Mouse (Mus musculus) left cerebral cortex, postnatal 10 days (tissue): ENCODE results near the gene Hmcn1. TPM values are rescaled to one million over a fixed set of nuclear protein-coding genes. Genes with fewer than 3 reads are reported as not detected.

Experiments used
- DNase-seq, 2 experiments: peaks; one replicate each; pipeline ENCODE4 v3.0.0; 2021 to 2022; ENCODE audit warnings: low spot score in 2 of 2, mixed read lengths in 1 of 2; ENCODE audit errors: extremely low spot score in 1 of 2
- intact Hi-C: fragments of 180-260 bp; cut with DNase I; formaldehyde crosslinking; loops from one replicate; pipeline ENCODE4 v1.15.1; 2025
- total RNA-seq, 2 experiments: library from RNA; stranded (reverse); gene quantifications; 2 replicates each; pipeline ENCODE4 v1.2.3; 2021

Hmcn1 gene
- total RNA-seq, 2 experiments from 2014 or later, result 6.2 to 7.2 TPM

- no peak for DNase-seq
- intact Hi-C loops, result loop anchor here (5.0 kb wide), 1 partner anchor 51 kb away; no protein-coding TSS in a partner anchor
Measured at GRCm38 (mm10) chr1:150593614-150594013, 399.6 kb downstream of the Hmcn1 start.

- intact Hi-C loops, result loop anchor here (5.0 kb wide), 1 partner anchor 49 kb away; no protein-coding TSS in a partner anchor
- DNase-seq, result peak; percentile 29 to 30
Measured at GRCm38 (mm10) chr1:150591253-150591652, 402.0 kb downstream of the Hmcn1 start.

GRCm38 (mm10) chr1:150587410-150587809, 405.8 kb downstream of the Hmcn1 start:
- no peak for DNase-seq
- intact Hi-C loops, result no loop called here

- intact Hi-C loops, result no loop called here
- no peak for DNase-seq
Measured at GRCm38 (mm10) chr1:150584477-150584876, 408.8 kb downstream of the Hmcn1 start.

GRCm38 (mm10) chr1:150583734-150584133, 409.5 kb downstream of the Hmcn1 start:
- intact Hi-C loops, result no loop called here
- DNase-seq, result peak; percentile 16 to 25

GRCm38 (mm10) chr1:150580561-150580960, 412.7 kb downstream of the Hmcn1 start:
- intact Hi-C loops, result no loop called here
- DNase-seq, result no peak

- DNase-seq, result no peak
- intact Hi-C loops, result no loop called here
Measured at GRCm38 (mm10) chr1:150573407-150573806, 419.8 kb downstream of the Hmcn1 start.

- DNase-seq, result no peak
- intact Hi-C loops, result no loop called here
Measured at GRCm38 (mm10) chr1:150570562-150571156, 422.6 kb downstream of the Hmcn1 start.

- DNase-seq, result no peak
- intact Hi-C loops, result no loop called here
Measured at GRCm38 (mm10) chr1:150569820-150570543, 423.3 kb downstream of the Hmcn1 start.

- intact Hi-C loops, result no loop called here
Measured at GRCm38 (mm10) chr1:150566287-150566686, 426.9 kb downstream of the Hmcn1 start.

GRCm38 (mm10) chr1:150556621-150557020, 436.6 kb downstream of the Hmcn1 start:
- no peak for DNase-seq
- intact Hi-C loops, result no loop called here

More at GRCm38 (mm10) chr1:150566287-150566686, 426.9 kb downstream of the Hmcn1 start:
- no peak for DNase-seq

GRCm38 (mm10) chr1:150551390-150551789, 441.8 kb downstream of the Hmcn1 start:
- DNase-seq, result no peak
- intact Hi-C loops, result no loop called here

- intact Hi-C loops, result no loop called here
- no peak for DNase-seq
Measured at GRCm38 (mm10) chr1:150546463-150546862, 446.8 kb downstream of the Hmcn1 start.

GRCm38 (mm10) chr1:150540267-150540666, 453.0 kb downstream of the Hmcn1 start:
- DNase-seq, result peak; percentile 14 to 31
- intact Hi-C loops, result loop anchor here (1.0 to 5.0 kb wide), 3 partner anchors 52 to 469 kb away; no protein-coding TSS in a partner anchor

GRCm38 (mm10) chr1:150537410-150538128, 455.7 kb downstream of the Hmcn1 start:
- intact Hi-C loops, result no loop called here
- no peak for DNase-seq

GRCm38 (mm10) chr1:150535770-150536534, 457.3 kb downstream of the Hmcn1 start:
- DNase-seq, result no peak
- intact Hi-C loops, result no loop called here

- intact Hi-C loops, result no loop called here
- no peak for DNase-seq
Measured at GRCm38 (mm10) chr1:150534587-150534986, 458.6 kb downstream of the Hmcn1 start.

- no peak for DNase-seq
- intact Hi-C loops, result no loop called here
Measured at GRCm38 (mm10) chr1:150513041-150513440, 480.2 kb downstream of the Hmcn1 start.
